Mouse (Mus musculus): ENCODE results near the gene Mrc2. TPM values are rescaled to one million over a fixed set of nuclear protein-coding genes. Genes with fewer than 3 reads are reported as not detected.

Mrc2 gene
- 31.0 and 31.9 TPM in 2 replicates for polyA plus RNA-seq (2015; fragmentation: Nextera tagmentation; extraction: Ambion mirVana)

GRCm38 (mm10) chr11:105292124-105293071 lies at the start of gene Mrc2:
Mrc2 (plus strand) TSS chr11:105292643.
- peaks cover 41% of the 10 kb centered on the region for H3K4me1 ChIP-seq (replicated peaks; ENCODE audit: control insufficient read depth, insufficient read depth, low read length)

GRCm38 (mm10) chr11:105246369-105246768 lies 46.1 kb upstream of the Mrc2 start:
- Histone ChIP-seq H3K4me2 (ENCODE audit: low read depth, low read length) (no peak overlapping the region), H3K36me3 (ENCODE audit: control insufficient read depth, insufficient read depth, low read length) (peaks cover 28% of the 10 kb centered on the region), H3K4me1 (replicated peaks; ENCODE audit: control insufficient read depth, insufficient read depth, low read length) (no peaks in the 10 kb centered on the region), H3K4me3 (ENCODE audit: low read length) (no peak overlapping the region), H3K27ac (ENCODE audit: low read length) (no peak overlapping the region), H3K9ac (ENCODE audit: low read length) (no peak overlapping the region), H3K9me3 (ENCODE audit: control insufficient read depth, low read length) (no peaks in the 10 kb centered on the region), H3K27me3 (ENCODE audit: control insufficient read depth, insufficient read depth, low read depth, low read length) (no peaks in the 10 kb centered on the region)
- WGBS: 56% methylated on average over 1 of the region's 1 CpGs
- ATAC-seq (ENCODE audit: low read depth): peak; percentile 85

More at GRCm38 (mm10) chr11:105292124-105293071, at the start of gene Mrc2:
- peak within 1 kb of the TSS; percentile 80 for H3K9ac ChIP-seq (ENCODE audit: low read length)
- no peaks in the 10 kb centered on the region for H3K27me3 ChIP-seq (ENCODE audit: control insufficient read depth, insufficient read depth, low read depth, low read length)
- H3K36me3 ChIP-seq (ENCODE audit: control insufficient read depth, insufficient read depth, low read length): no peaks in the 10 kb centered on the region
- H3K4me2 ChIP-seq (ENCODE audit: low read depth, low read length): peak within 1 kb of the TSS; percentile 77
- WGBS: under 1% methylated on average over 68 of the region's 75 CpGs
- ATAC-seq (ENCODE audit: low read depth): peak; percentile 87
- peak within 1 kb of the TSS; percentile 73 for H3K4me3 ChIP-seq (ENCODE audit: low read length)
- H3K27ac ChIP-seq (ENCODE audit: low read length): peak within 1 kb of the TSS; percentile 95
- no peaks in the 10 kb centered on the region for H3K9me3 ChIP-seq (ENCODE audit: control insufficient read depth, low read length)

GRCm38 (mm10) chr11:105246785-105247184 lies 45.7 kb upstream of the Mrc2 start:
- Histone ChIP-seq H3K9me3 (ENCODE audit: control insufficient read depth, low read length) (no peaks in the 10 kb centered on the region), H3K9ac (ENCODE audit: low read length) (no peak overlapping the region), H3K4me2 (ENCODE audit: low read depth, low read length) (no peak overlapping the region), H3K4me3 (ENCODE audit: low read length) (no peak overlapping the region), H3K27ac (ENCODE audit: low read length) (peak overlapping the region; percentile 34), H3K36me3 (ENCODE audit: control insufficient read depth, insufficient read depth, low read length) (peaks cover 28% of the 10 kb centered on the region), H3K27me3 (ENCODE audit: control insufficient read depth, insufficient read depth, low read depth, low read length) (no peaks in the 10 kb centered on the region), H3K4me1 (replicated peaks; ENCODE audit: control insufficient read depth, insufficient read depth, low read length) (no peaks in the 10 kb centered on the region)
- WGBS: 58% methylated on average over 6 of the region's 6 CpGs
- ATAC-seq (ENCODE audit: low read depth): peak; percentile 53

GRCm38 (mm10) chr11:105247321-105247720 lies 45.1 kb upstream of the Mrc2 start:
- Histone ChIP-seq H3K27ac (ENCODE audit: low read length) (peak overlapping the region; percentile 34), H3K36me3 (ENCODE audit: control insufficient read depth, insufficient read depth, low read length) (peaks cover 23% of the 10 kb centered on the region), H3K9ac (ENCODE audit: low read length) (no peak overlapping the region), H3K4me3 (ENCODE audit: low read length) (no peak overlapping the region), H3K4me2 (ENCODE audit: low read depth, low read length) (no peak overlapping the region), H3K27me3 (ENCODE audit: control insufficient read depth, insufficient read depth, low read depth, low read length) (no peaks in the 10 kb centered on the region), H3K9me3 (ENCODE audit: control insufficient read depth, low read length) (no peaks in the 10 kb centered on the region), H3K4me1 (replicated peaks; ENCODE audit: control insufficient read depth, insufficient read depth, low read length) (no peaks in the 10 kb centered on the region)
- ATAC-seq (ENCODE audit: low read depth): peak; percentile 63
- WGBS: 68% methylated on average over 5 of the region's 5 CpGs

- 0 out of 2 replicates have a peak, but pooled peaks cover 3% of the 10 kb centered on the region for H3K4me1 ChIP-seq (replicated peaks; ENCODE audit: control insufficient read depth, insufficient read depth, low read length)
- H3K36me3 ChIP-seq (ENCODE audit: control insufficient read depth, insufficient read depth, low read length): peaks cover 36% of the 10 kb centered on the region
- H3K9ac ChIP-seq (ENCODE audit: low read length): no peak overlapping the region
- 48% methylated on average over 3 of the region's 3 CpGs for WGBS
- no peak overlapping the region for H3K4me3 ChIP-seq (ENCODE audit: low read length)
- H3K27me3 ChIP-seq (ENCODE audit: control insufficient read depth, insufficient read depth, low read depth, low read length): no peaks in the 10 kb centered on the region
- H3K9me3 ChIP-seq (ENCODE audit: control insufficient read depth, low read length): 0 out of 2 replicates have a peak, but pooled peaks cover 2% of the 10 kb centered on the region
- H3K27ac ChIP-seq (ENCODE audit: low read length): peak overlapping the region; percentile 36; the same call in 1 of the 2 replicates
- ATAC-seq (ENCODE audit: low read depth): 0 out of 2 replicates have a peak, but pooled peaks have one; percentile 34
- H3K4me2 ChIP-seq (ENCODE audit: low read depth, low read length): no peak overlapping the region
Measured at GRCm38 (mm10) chr11:105259733-105260132, 32.7 kb upstream of the Mrc2 start.

- 0 out of 2 replicates have a peak, but pooled peaks cover 5% of the 10 kb centered on the region for H3K4me1 ChIP-seq (replicated peaks; ENCODE audit: control insufficient read depth, insufficient read depth, low read length)
- no peak overlapping the region for H3K4me3 ChIP-seq (ENCODE audit: low read length)
- 85% methylated on average over 5 of the region's 5 CpGs for WGBS
- H3K9me3 ChIP-seq (ENCODE audit: control insufficient read depth, low read length): 0 out of 2 replicates have a peak, but pooled peaks cover 2% of the 10 kb centered on the region
- no peaks in the 10 kb centered on the region for H3K27me3 ChIP-seq (ENCODE audit: control insufficient read depth, insufficient read depth, low read depth, low read length)
- H3K36me3 ChIP-seq (ENCODE audit: control insufficient read depth, insufficient read depth, low read length): peaks cover 26% of the 10 kb centered on the region
- H3K9ac ChIP-seq (ENCODE audit: low read length): no peak overlapping the region
- H3K27ac ChIP-seq (ENCODE audit: low read length): no peak overlapping the region
- no peak overlapping the region for H3K4me2 ChIP-seq (ENCODE audit: low read depth, low read length)
- no peak for ATAC-seq (ENCODE audit: low read depth)
Measured at GRCm38 (mm10) chr11:105261116-105261515, 31.3 kb upstream of the Mrc2 start.

GRCm38 (mm10) chr11:105261601-105262351 lies 30.7 kb upstream of the Mrc2 start:
- no peak overlapping the region for H3K9ac ChIP-seq (ENCODE audit: low read length)
- 0 out of 2 replicates have a peak, but pooled peaks cover 5% of the 10 kb centered on the region for H3K4me1 ChIP-seq (replicated peaks; ENCODE audit: control insufficient read depth, insufficient read depth, low read length)
- H3K27ac ChIP-seq (ENCODE audit: low read length): no peak overlapping the region
- H3K4me3 ChIP-seq (ENCODE audit: low read length): no peak overlapping the region
- peaks cover 26% of the 10 kb centered on the region for H3K36me3 ChIP-seq (ENCODE audit: control insufficient read depth, insufficient read depth, low read length)
- no peak for ATAC-seq (ENCODE audit: low read depth)
- no peak overlapping the region for H3K4me2 ChIP-seq (ENCODE audit: low read depth, low read length)
- WGBS: 75% methylated on average over 4 of the region's 4 CpGs
- no peaks in the 10 kb centered on the region for H3K27me3 ChIP-seq (ENCODE audit: control insufficient read depth, insufficient read depth, low read depth, low read length)
- H3K9me3 ChIP-seq (ENCODE audit: control insufficient read depth, low read length): 0 out of 2 replicates have a peak, but pooled peaks cover 2% of the 10 kb centered on the region

- Histone ChIP-seq H3K36me3 (ENCODE audit: control insufficient read depth, insufficient read depth, low read length) (peaks cover 16% of the 10 kb centered on the region; the same call in 1 of the 2 replicates), H3K9me3 (ENCODE audit: control insufficient read depth, low read length) (no peaks in the 10 kb centered on the region), H3K4me3 (ENCODE audit: low read length) (no peak overlapping the region), H3K4me2 (ENCODE audit: low read depth, low read length) (no peak overlapping the region), H3K9ac (ENCODE audit: low read length) (no peak overlapping the region), H3K27me3 (ENCODE audit: control insufficient read depth, insufficient read depth, low read depth, low read length) (no peaks in the 10 kb centered on the region), H3K27ac (ENCODE audit: low read length) (peak overlapping the region; percentile 39; the same call in 1 of the 2 replicates), H3K4me1 (replicated peaks; ENCODE audit: control insufficient read depth, insufficient read depth, low read length) (0 out of 2 replicates have a peak, but pooled peaks cover 5% of the 10 kb centered on the region)
- ATAC-seq (ENCODE audit: low read depth): no peak
Measured at GRCm38 (mm10) chr11:105264506-105264905, 27.9 kb upstream of the Mrc2 start.

All from lung, embryonic 16.5 days (tissue).